Mouse (Mus musculus) liver, embryonic 14 days (tissue): ENCODE results near the gene Gm20812. TPM values are rescaled to one million over a fixed set of nuclear protein-coding genes. Genes with fewer than 3 reads are reported as not detected.

Source experiments
- polyA plus RNA-seq: library from polyadenylated mRNA; depleted of rRNA; stranded (reverse); fragments of >200 nt; gene quantifications from 2 replicates; pipeline ENCODE4 v1.2.3, GENCODE M21; 2012; rRNA removed

Gene Gm20812
- polyA plus RNA-seq, result not detected in 2 replicates

DNA sequence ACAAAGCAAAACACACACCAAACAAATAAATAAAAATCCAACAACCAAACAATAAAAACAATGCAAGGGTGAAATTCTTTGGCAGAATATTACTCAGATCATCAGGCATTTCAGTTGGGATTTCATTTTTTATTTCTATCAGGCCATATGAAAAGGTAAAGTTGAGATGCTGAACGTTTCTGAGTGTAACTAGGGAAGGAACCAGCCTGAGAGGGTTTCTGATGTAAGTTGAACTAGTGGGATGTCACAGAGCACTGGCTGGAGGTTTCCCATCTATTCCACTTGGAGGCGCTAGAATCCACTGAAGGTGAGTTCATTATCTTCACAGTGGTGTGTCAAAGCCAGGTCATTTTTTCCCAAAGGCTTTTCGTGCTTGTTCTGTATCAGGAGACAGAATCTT lies at the start of gene Gm20812:
Gm20812 (plus strand) TSS at position 301 of the 400 bp plus-strand sequence.

Other genes starting within 250 kb of the Gm20812 start
- not detected in 2 replicates for gene Gm29554, start 108.0 kb upstream of the Gm20812 start, polyA plus RNA-seq